Mouse (Mus musculus) erythroblast, adult 5-6 weeks (primary cell): ENCODE data around the gene Ppp1r3c. TPM values are rescaled to one million over a fixed set of nuclear protein-coding genes. Genes with fewer than 3 reads are reported as not detected.

Source experiments
- ATAC-seq: replicated peaks from 2 replicates; pipeline ENCODE4 v1.8.0; 2016; ENCODE audit warnings: moderate number of reproducible peaks, mild to moderate bottlenecking, moderate TSS enrichment, inconsistent platforms; ENCODE audit not compliant: poor library complexity, low FRiP score, severe bottlenecking
- total RNA-seq, 2 experiments: library from RNA; stranded (forward) in 1 of 2; stranded (reverse) in 1 of 2; fragments of 150-400 nt in 1 of 2; fragments of 200-764, 138-1000 nt in 1 of 2; gene quantifications; 2 replicates each; pipeline versions ENCODE4 v1.2.3 to v1.2.4; 2015 to 2017; ENCODE audit warnings: low replicate concordance in 2 of 2

Ppp1r3c gene
- total RNA-seq, 2 experiments from 2014 or later = not detected

GRCm38 (mm10) chr19:36728741-36729460 lies 7.6 kb downstream of the Ppp1r3c start:
- ATAC-seq = no peak

- no peak for ATAC-seq
These were observed 11.5 kb downstream of the Ppp1r3c start for GRCm38 (mm10) chr19:36724970-36725369.

DNA sequence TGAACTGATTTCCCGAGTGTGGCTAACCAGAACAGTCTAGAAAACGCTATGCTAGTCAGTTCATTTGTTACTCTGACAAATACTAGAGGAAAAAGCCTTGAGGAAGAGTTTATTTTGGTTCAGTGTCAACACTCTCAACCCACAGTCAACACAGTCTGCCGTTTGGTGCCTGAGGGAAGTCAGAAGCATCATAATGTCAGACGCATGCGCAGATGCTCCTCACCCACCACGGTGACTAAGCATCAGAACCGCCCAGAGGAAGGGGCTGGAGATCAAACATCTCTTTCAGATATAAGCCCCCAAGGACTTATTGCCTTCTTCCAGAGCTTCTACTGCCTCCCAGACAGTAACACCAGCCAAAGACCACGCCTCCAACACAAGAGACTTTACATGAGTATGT lies 15.3 kb downstream of the Ppp1r3c start:
- ATAC-seq = no peak

- no peak for ATAC-seq
These were observed 20.2 kb downstream of the Ppp1r3c start for GRCm38 (mm10) chr19:36716221-36716620.

GRCm38 (mm10) chr19:36715591-36715990 lies 20.9 kb downstream of the Ppp1r3c start:
- ATAC-seq = no peak

- no peak for ATAC-seq
These were observed 22.0 kb downstream of the Ppp1r3c start for GRCm38 (mm10) chr19:36714492-36714891.

GRCm38 (mm10) chr19:36713092-36713491 lies 23.4 kb downstream of the Ppp1r3c start:
- no peak for ATAC-seq

DNA sequence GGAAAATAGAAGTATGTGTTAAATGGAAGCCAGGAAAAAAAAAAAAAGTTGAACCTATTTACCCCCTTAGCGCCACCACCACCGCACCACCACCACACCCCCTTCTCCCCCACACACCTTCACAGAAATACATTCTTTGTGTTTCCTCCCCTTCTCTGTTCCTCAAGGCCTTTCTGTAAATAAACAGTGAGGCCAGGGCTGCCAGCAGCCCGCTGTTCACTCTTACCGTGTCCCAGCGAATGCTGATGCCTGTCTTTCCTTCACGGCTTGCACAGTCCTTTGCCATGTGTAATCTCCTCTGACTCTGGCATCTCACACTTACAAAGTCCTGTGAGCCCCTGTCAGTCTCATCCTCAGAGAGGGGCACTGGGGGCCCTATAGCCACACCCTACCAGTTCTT lies 30.3 kb downstream of the Ppp1r3c start:
- no peak for ATAC-seq

GRCm38 (mm10) chr19:36705286-36706146 lies 30.9 kb downstream of the Ppp1r3c start:
- no peak for ATAC-seq

GRCm38 (mm10) chr19:36704763-36705162 lies 31.7 kb downstream of the Ppp1r3c start:
- no peak for ATAC-seq

DNA sequence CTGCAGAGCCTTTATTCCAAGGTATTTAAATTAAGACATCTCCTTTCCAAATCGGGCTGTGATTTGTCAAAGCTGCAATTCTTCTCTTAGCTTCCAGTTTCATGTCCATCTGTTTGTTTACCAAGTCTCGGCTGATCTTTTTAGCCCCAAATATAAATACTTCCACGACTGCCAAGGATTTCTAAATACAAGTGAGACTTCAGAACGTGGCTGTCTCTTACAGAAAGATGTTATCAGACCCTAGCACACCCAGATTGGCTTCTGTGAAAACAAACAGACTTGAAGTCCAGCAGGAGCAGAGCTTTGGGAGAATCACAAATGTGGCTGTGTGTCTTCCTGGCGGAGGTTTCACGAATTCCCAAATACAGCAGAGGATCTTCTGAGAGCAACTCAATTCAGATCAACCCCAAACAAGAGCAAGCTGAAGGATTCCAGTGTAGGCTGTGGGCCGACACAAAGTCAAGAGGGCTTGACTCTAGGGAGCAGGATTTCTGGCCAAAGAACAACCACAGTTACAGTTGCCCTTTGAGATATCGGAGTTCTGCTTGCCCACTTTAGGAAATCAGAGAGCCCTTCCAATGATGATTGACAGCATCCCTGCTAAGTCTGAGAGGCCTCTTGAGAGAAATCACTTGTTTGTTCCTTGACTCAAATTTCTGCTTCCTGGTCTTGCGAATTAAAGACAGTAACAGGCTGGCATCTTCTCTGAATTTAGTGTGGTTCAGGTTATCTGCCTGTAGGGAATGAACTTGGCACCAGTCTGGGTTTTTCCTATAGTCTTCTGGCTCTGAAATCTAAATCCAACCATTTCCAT lies 34.4 kb downstream of the Ppp1r3c start:
- ATAC-seq = no peak

DNA sequence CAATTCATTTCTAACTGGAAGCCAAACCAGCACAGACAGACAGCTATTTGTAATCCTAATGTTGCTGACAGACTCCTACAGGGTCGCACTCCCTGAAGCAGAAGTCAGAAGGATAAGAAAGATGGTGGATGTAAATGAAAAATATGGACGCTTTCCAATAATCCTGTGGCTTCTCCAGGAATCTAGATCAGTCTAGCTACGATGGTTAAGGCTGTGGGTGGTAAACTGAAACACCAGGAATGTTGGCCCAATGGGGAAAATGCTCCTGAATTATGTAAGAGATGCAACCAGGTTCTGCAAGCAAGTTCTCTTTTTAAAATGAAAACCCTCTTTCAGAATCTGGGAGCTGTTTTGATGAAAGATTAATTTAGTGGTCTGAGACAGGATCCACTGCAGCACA lies 35.1 kb downstream of the Ppp1r3c start:
- ATAC-seq = no peak

GRCm38 (mm10) chr19:36700937-36701336 lies 35.5 kb downstream of the Ppp1r3c start:
- no peak for ATAC-seq

DNA sequence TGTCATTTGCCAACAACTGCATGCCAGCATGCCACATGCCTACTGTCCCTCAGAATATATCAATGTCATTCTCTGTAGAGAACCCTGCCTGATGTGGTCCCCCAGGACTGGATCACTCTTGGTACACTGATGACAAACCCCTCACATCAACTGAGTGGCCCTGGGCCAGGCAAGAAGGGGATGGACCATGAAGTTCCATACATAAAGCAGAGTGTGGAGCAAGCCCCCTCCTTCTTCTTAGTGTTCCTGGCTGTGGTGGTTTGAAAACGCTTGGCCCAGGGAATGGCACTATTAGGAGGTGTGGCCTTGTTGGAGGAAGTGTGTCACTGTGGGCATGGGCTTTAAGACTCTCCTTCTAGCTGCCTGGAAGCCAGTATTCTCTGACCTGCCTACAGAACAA lies 37.3 kb downstream of the Ppp1r3c start:
- ATAC-seq = no peak

DNA sequence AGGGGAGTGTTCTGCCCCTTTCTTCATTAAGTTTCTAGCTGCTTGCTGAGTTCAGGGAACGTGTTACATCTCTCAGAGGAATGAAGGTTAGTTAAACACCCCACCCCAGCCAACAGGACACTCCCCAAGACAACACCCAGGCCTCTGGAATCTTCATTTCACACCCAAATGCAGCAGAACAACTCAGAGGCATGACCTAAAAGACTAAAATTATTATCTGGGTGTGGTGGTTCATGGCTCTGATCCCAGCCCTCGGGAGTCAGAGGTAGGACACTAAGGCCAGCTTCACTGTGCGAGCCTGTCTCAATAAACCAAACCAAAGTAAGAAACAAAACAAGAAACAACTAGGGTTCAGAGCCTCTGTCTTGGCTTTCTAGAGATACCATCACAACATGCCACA lies 38.3 kb downstream of the Ppp1r3c start:
- no peak for ATAC-seq

DNA sequence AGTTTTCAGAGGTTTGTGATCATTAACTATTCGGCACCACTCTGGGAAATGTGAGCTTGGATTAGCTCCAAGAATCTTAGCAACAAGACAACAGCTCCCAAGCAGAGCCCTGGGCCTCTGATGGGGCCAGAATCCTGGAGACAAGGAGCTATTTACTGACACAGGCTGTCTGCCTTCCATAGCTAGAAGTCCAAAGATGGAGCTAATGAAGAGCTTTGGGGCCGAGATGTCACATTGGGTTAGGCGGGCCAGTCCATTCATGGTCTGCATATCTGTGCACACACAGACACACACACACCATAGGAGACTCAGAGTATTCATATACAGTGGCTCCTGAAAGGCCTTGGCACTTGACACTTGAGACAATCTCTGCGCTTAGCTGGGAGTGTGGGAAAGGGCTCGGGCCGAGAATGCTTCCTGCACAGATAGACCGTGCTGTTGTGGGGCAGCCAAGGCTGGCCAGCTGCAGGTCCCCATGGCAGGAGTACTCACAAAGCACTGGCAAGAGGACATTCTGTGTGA lies 39.8 kb downstream of the Ppp1r3c start:
- no peak for ATAC-seq

- no peak for ATAC-seq
These were observed 42.9 kb downstream of the Ppp1r3c start for GRCm38 (mm10) chr19:36693530-36693929.

GRCm38 (mm10) chr19:36691941-36692340 lies 44.5 kb downstream of the Ppp1r3c start:
- no peak for ATAC-seq

DNA sequence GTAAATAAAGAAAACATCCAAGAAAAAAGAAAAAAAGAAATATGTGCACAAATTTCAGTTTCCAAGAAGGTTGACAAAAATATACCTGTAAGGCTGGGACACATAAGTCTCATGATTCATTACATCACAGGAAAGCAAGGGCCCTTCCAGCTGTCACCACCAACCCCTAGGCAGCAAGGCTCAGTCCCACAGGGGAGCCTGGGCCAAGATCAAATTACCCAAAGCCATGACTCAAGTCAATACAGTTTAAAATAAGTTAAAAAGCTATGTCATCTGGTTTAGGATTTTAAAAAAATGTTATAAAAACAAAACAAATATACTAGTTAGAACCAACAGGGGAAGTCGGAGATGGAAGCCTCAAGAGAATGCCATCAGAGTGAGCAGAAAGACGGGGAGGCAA lies 45.2 kb downstream of the Ppp1r3c start:
- ATAC-seq = no peak

DNA sequence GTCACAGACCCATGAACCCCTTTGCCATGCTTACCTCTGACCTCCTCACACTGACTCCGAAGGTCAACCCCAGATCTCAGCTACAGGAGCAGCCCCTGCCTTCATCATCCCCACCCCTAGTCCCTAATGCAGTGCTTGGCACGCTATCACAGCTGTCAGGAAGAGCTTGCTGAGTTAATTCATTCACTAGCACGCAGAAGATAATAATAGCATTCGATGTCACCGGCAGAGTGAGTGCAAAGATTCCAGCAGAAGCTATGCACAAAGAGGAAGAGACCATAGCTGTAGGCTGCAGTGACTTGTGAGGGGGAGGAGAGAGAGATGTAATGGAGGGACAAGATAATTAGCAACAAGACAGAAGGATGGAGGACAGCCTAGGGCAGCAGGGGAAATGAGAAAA lies 47.2 kb downstream of the Ppp1r3c start:
- ATAC-seq = no peak
